Mouse (Mus musculus) stomach, embryonic 16.5 days (tissue): ENCODE measurements around the gene Nktr. TPM values are rescaled to one million over a fixed set of nuclear protein-coding genes. Genes with fewer than 3 reads are reported as not detected.

Experiments used
- ATAC-seq: fragments of 200-750 bp; cut with Nextera tagmentation; 2 replicates; pipeline ENCODE4 v1.8.0; 2017; ENCODE audit warnings: moderate number of reproducible peaks, moderate TSS enrichment; ENCODE audit not compliant: insufficient read depth, low FRiP score
- H3K27ac ChIP-seq: fragments of 300-500 bp; sonication (generic); 2 replicates; pipeline ENCODE4 v1.5.1; 2014; ENCODE audit warnings: low read length
- H3K27me3 ChIP-seq: fragments of 300-500 bp; sonication (generic); 2 replicates; pipeline ENCODE4 v1.6.1; 2014; ENCODE audit warnings: low read length, control low read depth, mixed read lengths; ENCODE audit not compliant: control insufficient read depth, insufficient read depth
- H3K36me3 ChIP-seq: fragments of 300-500 bp; sonication (generic); 2 replicates; pipeline ENCODE4 v1.6.1; 2014; ENCODE audit warnings: low read length; ENCODE audit not compliant: control insufficient read depth, insufficient read depth
- H3K4me1 ChIP-seq: fragments of 300-500 bp; sonication (generic); 2 replicates; pipeline ENCODE4 v1.6.1; 2014; ENCODE audit warnings: low read length, control low read depth, mixed read lengths; ENCODE audit not compliant: control insufficient read depth, insufficient read depth
- H3K4me2 ChIP-seq: fragments of 300-500 bp; sonication (generic); 2 replicates; pipeline ENCODE4 v1.6.1; 2014; ENCODE audit warnings: low read depth, low read length, mixed read lengths
- H3K4me3 ChIP-seq: fragments of 300-500 bp; sonication (generic); replicated peaks from 2 replicates; pipeline ENCODE4 v1.5.1; 2014; ENCODE audit warnings: mild to moderate bottlenecking, low read length
- H3K9ac ChIP-seq: fragments of 300-500 bp; sonication (generic); 2 replicates; pipeline ENCODE4 v1.6.1; 2014; ENCODE audit warnings: low read length
- H3K9me3 ChIP-seq: fragments of 300-500 bp; sonication (generic); replicated peaks from 2 replicates; pipeline ENCODE4 v1.6.1; 2016; ENCODE audit warnings: low read length, control low read depth; ENCODE audit not compliant: control insufficient read depth
- WGBS: fragments of 180-500 bp; shearing (Covaris S2); extraction: QIAGEN DNeasy Blood & Tissue Kit; methylation state at CpG from one replicate; pipeline ENCODE4 v1.1.7; 2014; 5-methylcytosine and 5-hydroxymethylcytosine counted together
- polyA plus RNA-seq: library from polyadenylated mRNA; unstranded; fragments of >200 nt; fragmentation: Nextera tagmentation; extraction: Ambion mirVana; gene quantifications from 2 replicates; pipeline ENCODE4 v1.2.1, GENCODE M21; 2015

The Nktr gene
- 54.7 and 55.6 TPM in 2 replicates for polyA plus RNA-seq

GRCm38 (mm10) chr9:121718792-121719318 lies at the start of gene Nktr:
Nktr (plus strand) TSS chr9:121719169.
- peak; percentile 100 for ATAC-seq
- under 1% methylated on average over 51 of the region's 61 CpGs for WGBS
- Histone ChIP-seq H3K27me3 (no peaks in the 10 kb centered on the region), H3K4me3 (peak within 1 kb of the TSS; percentile 92), H3K4me2 (peak within 1 kb of the TSS; percentile 92), H3K9me3 (no peaks in the 10 kb centered on the region), H3K36me3 (no peaks in the 10 kb centered on the region), H3K9ac (peak within 1 kb of the TSS; percentile 99), H3K4me1 (peaks cover 9% of the 10 kb centered on the region; the same call in 1 of the 2 replicates), H3K27ac (peak within 1 kb of the TSS; percentile 98)

- ATAC-seq: peak; percentile 51; the same call in 1 of the 2 replicates
- Histone ChIP-seq H3K36me3 (no peaks in the 10 kb centered on the region), H3K4me1 (peaks cover 15% of the 10 kb centered on the region), H3K4me3 (peak overlapping the region; percentile 39), H3K4me2 (peak overlapping the region; percentile 58), H3K9me3 (no peaks in the 10 kb centered on the region), H3K27ac (no peak overlapping the region), H3K27me3 (peaks cover 32% of the 10 kb centered on the region), H3K9ac (peak overlapping the region; percentile 62)
- WGBS: under 1% methylated on average over 28 of the region's 28 CpGs
Measured at GRCm38 (mm10) chr9:121669348-121669791, 49.6 kb upstream of the Nktr start.

GRCm38 (mm10) chr9:121671300-121671699 lies 47.7 kb upstream of the Nktr start:
- H3K4me1 ChIP-seq: peaks cover 15% of the 10 kb centered on the region
- ATAC-seq: 0 out of 2 replicates have a peak, but pooled peaks have one; percentile 31
- H3K4me3 ChIP-seq: no peak overlapping the region
- H3K27ac ChIP-seq: no peak overlapping the region
- H3K9ac ChIP-seq: no peak overlapping the region
- peaks cover 32% of the 10 kb centered on the region for H3K27me3 ChIP-seq
- no peaks in the 10 kb centered on the region for H3K36me3 ChIP-seq
- 28% methylated on average over 7 of the region's 7 CpGs for WGBS
- no peak overlapping the region for H3K4me2 ChIP-seq
- H3K9me3 ChIP-seq: no peaks in the 10 kb centered on the region

- Histone ChIP-seq H3K27me3 (peaks cover 32% of the 10 kb centered on the region), H3K4me2 (no peak overlapping the region), H3K4me3 (no peak overlapping the region), H3K27ac (no peak overlapping the region), H3K9me3 (no peaks in the 10 kb centered on the region), H3K9ac (no peak overlapping the region), H3K4me1 (peaks cover 12% of the 10 kb centered on the region), H3K36me3 (no peaks in the 10 kb centered on the region)
- ATAC-seq: no peak
- 41% methylated on average over 5 of the region's 5 CpGs for WGBS
Measured at GRCm38 (mm10) chr9:121672311-121672710, 46.7 kb upstream of the Nktr start.

GRCm38 (mm10) chr9:121673716-121674115 lies 45.3 kb upstream of the Nktr start:
- no peak overlapping the region for H3K4me3 ChIP-seq
- no peak overlapping the region for H3K4me2 ChIP-seq
- WGBS: 79% methylated on average over 5 of the region's 5 CpGs
- ATAC-seq: no peak
- H3K36me3 ChIP-seq: no peaks in the 10 kb centered on the region
- peaks cover 22% of the 10 kb centered on the region for H3K27me3 ChIP-seq
- peaks cover 15% of the 10 kb centered on the region for H3K4me1 ChIP-seq
- H3K9me3 ChIP-seq: no peaks in the 10 kb centered on the region
- H3K27ac ChIP-seq: no peak overlapping the region
- H3K9ac ChIP-seq: no peak overlapping the region

GRCm38 (mm10) chr9:121675011-121675410 lies 44.0 kb upstream of the Nktr start:
- H3K9me3 ChIP-seq: no peaks in the 10 kb centered on the region
- no peak overlapping the region for H3K27ac ChIP-seq
- peaks cover 11% of the 10 kb centered on the region for H3K27me3 ChIP-seq
- H3K36me3 ChIP-seq: no peaks in the 10 kb centered on the region
- peaks cover 12% of the 10 kb centered on the region for H3K4me1 ChIP-seq
- no peak for ATAC-seq
- H3K4me2 ChIP-seq: no peak overlapping the region
- no peak overlapping the region for H3K9ac ChIP-seq
- H3K4me3 ChIP-seq: no peak overlapping the region
- 81% methylated on average over 9 of the region's 9 CpGs for whole genome bisulfite sequencing

- peaks cover 6% of the 10 kb centered on the region; the same call in 1 of the 2 replicates for H3K27me3 ChIP-seq
- ATAC-seq: no peak
- H3K27ac ChIP-seq: no peak overlapping the region
- 69% methylated on average over 2 of the region's 2 CpGs for WGBS
- no peak overlapping the region for H3K9ac ChIP-seq
- no peak overlapping the region for H3K4me3 ChIP-seq
- peaks cover 12% of the 10 kb centered on the region for H3K4me1 ChIP-seq
- H3K4me2 ChIP-seq: no peak overlapping the region
- H3K36me3 ChIP-seq: no peaks in the 10 kb centered on the region
- no peaks in the 10 kb centered on the region for H3K9me3 ChIP-seq
Measured at GRCm38 (mm10) chr9:121675556-121675955, 43.4 kb upstream of the Nktr start.

- H3K9ac ChIP-seq: no peak overlapping the region
- H3K4me1 ChIP-seq: peaks cover 12% of the 10 kb centered on the region
- no peaks in the 10 kb centered on the region for H3K9me3 ChIP-seq
- H3K27ac ChIP-seq: no peak overlapping the region
- no peaks in the 10 kb centered on the region for H3K27me3 ChIP-seq
- ATAC-seq: no peak
- no peaks in the 10 kb centered on the region for H3K36me3 ChIP-seq
- no peak overlapping the region for H3K4me2 ChIP-seq
- no peak overlapping the region for H3K4me3 ChIP-seq
- WGBS: 39% methylated on average over 4 of the region's 4 CpGs
Measured at GRCm38 (mm10) chr9:121677069-121677468, 41.9 kb upstream of the Nktr start.

GRCm38 (mm10) chr9:121677476-121677875 lies 41.5 kb upstream of the Nktr start:
- WGBS: 35% methylated on average over 8 of the region's 8 CpGs

More at GRCm38 (mm10) chr9:121677476-121677875, 41.5 kb upstream of the Nktr start:
- Histone ChIP-seq H3K9ac (no peak overlapping the region), H3K9me3 (no peaks in the 10 kb centered on the region), H3K27ac (no peak overlapping the region), H3K4me2 (no peak overlapping the region), H3K27me3 (no peaks in the 10 kb centered on the region), H3K4me3 (no peak overlapping the region), H3K4me1 (peaks cover 12% of the 10 kb centered on the region), H3K36me3 (no peaks in the 10 kb centered on the region)
- ATAC-seq: no peak
